Mouse (Mus musculus) limb, embryonic 14.5 days (tissue): ENCODE data around the gene Slc24a1. TPM values are rescaled to one million over a fixed set of nuclear protein-coding genes. Genes with fewer than 3 reads are reported as not detected.
"Not testable (repeated sequence)": the region's sequence is repeated elsewhere in the genome, so short reads cannot be mapped to it uniquely, and the experiment has no call there.

ENCODE experiments used
- ATAC-seq: fragments of 200-750 bp; cut with Nextera tagmentation; 2 replicates; pipeline ENCODE4 v1.8.0; 2017; ENCODE audit warnings: low read depth, moderate number of reproducible peaks, moderate TSS enrichment; ENCODE audit not compliant: low FRiP score
- DNase-seq: peaks from one replicate; pipeline ENCODE4 v3.0.0-alpha.2; 2015; ENCODE audit warnings: low spot score
- H3K27ac ChIP-seq: fragments of 300-500 bp; sonication (generic); replicated peaks from 2 replicates; pipeline ENCODE4 v1.5.1; 2014; ENCODE audit warnings: low read depth, mild to moderate bottlenecking, low read length, moderate library complexity, mixed read lengths
- H3K27me3 ChIP-seq: fragments of 300-500 bp; sonication (generic); 2 replicates; pipeline ENCODE4 v1.6.1; 2014; ENCODE audit warnings: low read length, mixed read lengths; ENCODE audit not compliant: control insufficient read depth, insufficient read depth
- H3K36me3 ChIP-seq: fragments of 300-500 bp; sonication (generic); 2 replicates; pipeline ENCODE4 v1.6.1; 2014; ENCODE audit warnings: mild to moderate bottlenecking, low read length, moderate library complexity, mixed read lengths; ENCODE audit not compliant: control insufficient read depth, insufficient read depth
- H3K4me1 ChIP-seq: fragments of 300-500 bp; sonication (generic); 2 replicates; pipeline ENCODE4 v1.6.1; 2014; ENCODE audit warnings: antibody characterized with exemption, low read length, mixed read lengths; ENCODE audit not compliant: control insufficient read depth, insufficient read depth
- H3K4me2 ChIP-seq: fragments of 300-500 bp; sonication (generic); replicated peaks from 2 replicates; pipeline ENCODE4 v1.6.1; 2014; ENCODE audit warnings: low read depth, mild to moderate bottlenecking, low read length, moderate library complexity; ENCODE audit not compliant: severe bottlenecking
- H3K4me3 ChIP-seq: fragments of 300-500 bp; sonication (generic); replicated peaks from 2 replicates; pipeline ENCODE4 v1.5.1; 2014; ENCODE audit warnings: low read length
- H3K9ac ChIP-seq: fragments of 300-500 bp; sonication (generic); 2 replicates; pipeline ENCODE4 v1.6.1; 2014; ENCODE audit warnings: mild to moderate bottlenecking, low read depth, low read length, moderate library complexity; ENCODE audit not compliant: severe bottlenecking
- H3K9me3 ChIP-seq: fragments of 300-500 bp; sonication (generic); 2 replicates; pipeline ENCODE4 v1.6.1; 2016; ENCODE audit warnings: low read length; ENCODE audit not compliant: control insufficient read depth
- POLR2A ChIP-seq: fragments of 200-500 bp; IDR thresholded peaks from 2 replicates; pipeline ENCODE4 v1.8.0; 2012; ENCODE audit warnings: inconsistent platforms, mild to moderate bottlenecking, moderate library complexity, borderline replicate concordance; ENCODE audit not compliant: insufficient read depth, insufficient read length; ENCODE audit errors: extremely low read depth
- WGBS: fragments of 180-500 bp; shearing (Covaris S2); extraction: QIAGEN DNeasy Blood & Tissue Kit; methylation state at CpG from one replicate; pipeline ENCODE4 v1.1.7; 2014; 5-methylcytosine and 5-hydroxymethylcytosine counted together
- polyA plus RNA-seq, 2 experiments: library from polyadenylated mRNA; depleted of rRNA in 1 of 2; stranded (reverse) in 1 of 2; unstranded in 1 of 2; fragments of >200 nt; fragmentation: Nextera tagmentation in 1 of 2; extraction: Ambion mirVana in 1 of 2; gene quantifications; 2 replicates each; pipeline versions ENCODE4 v1.2.1 to v1.2.3; 2012 to 2014

Slc24a1 gene
- polyA plus RNA-seq (2012; rRNA removed) = 0.06 and 0.08 TPM in 2 replicates
- polyA plus RNA-seq (2014; fragmentation: Nextera tagmentation; extraction: Ambion mirVana) = 0.03 TPM in 1 of 2 replicates, not detected in the other

GRCm38 (mm10) chr9:64951161-64951657 is at the start of gene Slc24a1:
TSS of gene Slc24a1 (minus strand) at chr9:64951607.
- 28% methylated on average over 11 of the region's 11 CpGs for WGBS
- no peaks in the 10 kb centered on the region for H3K36me3 ChIP-seq
- H3K27ac ChIP-seq = no peak within 1 kb of the TSS
- no peaks in the 10 kb centered on the region for H3K4me1 ChIP-seq
- H3K4me2 ChIP-seq = no peak within 1 kb of the TSS
- H3K9me3 ChIP-seq = no peaks in the 10 kb centered on the region
- H3K4me3 ChIP-seq = no peak within 1 kb of the TSS
- no peak within 1 kb of the TSS for H3K9ac ChIP-seq
- DNase-seq = no peak
- no peak for ATAC-seq
- TF ChIP-seq POLR2A = no peak
- no peaks in the 10 kb centered on the region; the same call in 1 of the 2 replicates for H3K27me3 ChIP-seq

DNA sequence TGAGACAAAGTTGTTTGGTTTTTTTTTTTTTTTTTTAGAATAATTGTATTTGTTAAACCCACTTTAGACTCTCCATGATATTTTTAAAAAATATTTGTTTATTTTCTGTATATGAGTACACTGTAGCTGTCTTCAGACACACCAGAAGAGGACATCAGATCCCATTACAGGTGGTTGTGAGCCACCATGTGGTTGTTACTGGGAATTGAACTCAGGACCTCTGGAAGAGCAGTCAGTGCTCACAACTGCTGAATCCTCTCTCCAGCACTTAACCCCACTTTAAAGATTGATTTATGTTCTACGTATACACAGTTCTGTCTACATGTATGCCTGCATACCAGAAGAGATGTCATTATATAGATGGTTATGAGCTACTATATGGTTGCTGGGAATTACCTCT is 44.1 kb upstream of the Slc24a1 start:
- not testable (repeated sequence) for ATAC-seq, DNase-seq, H3K27ac ChIP-seq, H3K4me1 ChIP-seq, H3K27me3 ChIP-seq, H3K9me3 ChIP-seq, H3K4me3 ChIP-seq, H3K4me2 ChIP-seq, H3K9ac ChIP-seq
- WGBS = 95% methylated on average over 1 of the region's 1 CpGs
- H3K36me3 ChIP-seq = peaks cover 66% of the 10 kb centered on the region

DNA sequence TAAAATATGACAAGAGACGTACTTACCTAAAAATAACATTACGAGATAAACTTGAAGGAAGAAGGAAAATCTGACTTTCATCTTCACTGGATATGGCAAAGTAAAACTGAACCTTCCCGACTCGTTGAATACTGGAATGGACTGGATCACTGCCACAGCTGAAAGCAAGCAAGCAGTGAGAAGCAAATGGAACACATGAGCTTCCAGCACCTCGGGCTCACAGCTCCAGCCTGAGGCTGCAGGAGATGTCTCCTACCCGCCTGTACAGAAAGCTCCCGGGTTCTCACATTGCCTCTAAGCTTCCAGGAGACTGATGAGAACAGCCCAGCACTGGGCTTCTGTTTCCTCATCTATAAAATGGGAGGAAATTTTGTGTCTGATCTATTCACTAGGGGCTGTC is 38.9 kb upstream of the Slc24a1 start:
- no peak overlapping the region for H3K4me3 ChIP-seq
- no peak for TF ChIP-seq POLR2A
- WGBS = 84% methylated on average over 7 of the region's 7 CpGs
- no peaks in the 10 kb centered on the region for H3K4me1 ChIP-seq
- H3K4me2 ChIP-seq = no peak overlapping the region
- ATAC-seq (no peak), DNase-seq (no peak)
- no peak overlapping the region for H3K9ac ChIP-seq
- H3K27ac ChIP-seq = no peak overlapping the region
- H3K36me3 ChIP-seq = peaks cover 79% of the 10 kb centered on the region
- no peaks in the 10 kb centered on the region for H3K9me3 ChIP-seq
- no peaks in the 10 kb centered on the region for H3K27me3 ChIP-seq

- Histone ChIP-seq H3K4me1 (no peaks in the 10 kb centered on the region), H3K27ac (no peak overlapping the region), H3K4me2 (no peak overlapping the region), H3K36me3 (peaks cover 85% of the 10 kb centered on the region), H3K27me3 (no peaks in the 10 kb centered on the region), H3K9me3 (no peaks in the 10 kb centered on the region), H3K4me3 (no peak overlapping the region), H3K9ac (no peak overlapping the region)
- no peak for DNase-seq
- no peak for TF ChIP-seq POLR2A
- no peak for ATAC-seq
- 86% methylated on average over 6 of the region's 6 CpGs for WGBS
Observed at GRCm38 (mm10) chr9:64988443-64988842, 37.0 kb upstream of the Slc24a1 start.

DNA sequence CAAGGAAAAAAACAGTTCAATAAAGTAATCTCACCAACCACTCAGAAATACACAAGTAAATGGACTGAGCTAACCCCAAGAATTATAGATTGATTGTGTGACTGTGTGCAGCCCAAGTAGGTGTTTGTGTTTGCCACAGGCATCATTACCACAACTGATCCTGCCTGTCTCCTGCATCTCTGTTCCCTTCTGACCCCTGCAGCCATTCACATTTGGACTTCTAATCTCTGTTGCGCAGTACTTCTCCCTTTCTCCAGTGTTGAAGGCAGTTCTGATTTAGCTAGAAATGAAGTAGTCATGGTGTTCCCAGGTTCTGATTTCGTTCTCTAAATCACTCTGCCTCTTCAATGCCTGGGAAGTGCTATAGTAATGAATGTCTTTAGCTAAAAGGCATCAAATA is 36.2 kb upstream of the Slc24a1 start:
- Histone ChIP-seq H3K4me3 (no peak overlapping the region), H3K36me3 (peaks cover 87% of the 10 kb centered on the region), H3K27me3 (no peaks in the 10 kb centered on the region), H3K27ac (no peak overlapping the region), H3K4me1 (no peaks in the 10 kb centered on the region), H3K4me2 (no peak overlapping the region), H3K9ac (no peak overlapping the region), H3K9me3 (no peaks in the 10 kb centered on the region)
- TF ChIP-seq POLR2A = no peak
- WGBS = 95% methylated on average over 2 of the region's 2 CpGs
- DNase-seq = no peak
- no peak for ATAC-seq

- ATAC-seq (no peak), DNase-seq (no peak)
- Histone ChIP-seq H3K4me1 (no peaks in the 10 kb centered on the region), H3K36me3 (peaks cover 92% of the 10 kb centered on the region), H3K4me2 (no peak overlapping the region), H3K9me3 (no peaks in the 10 kb centered on the region), H3K27me3 (no peaks in the 10 kb centered on the region), H3K4me3 (no peak overlapping the region), H3K9ac (no peak overlapping the region), H3K27ac (no peak overlapping the region)
- no peak for TF ChIP-seq POLR2A
- WGBS = 88% methylated on average over 9 of the region's 9 CpGs
Observed at GRCm38 (mm10) chr9:64985807-64986206, 34.4 kb upstream of the Slc24a1 start.
